Mouse (Mus musculus) lung, adult 2 months (tissue): ENCODE results near the gene Rbfox3.

ENCODE experiments used
- CTCF ChIP-seq: fragments of 200-500 bp; IDR thresholded peaks from 2 replicates; pipeline ENCODE4 v1.5.1; 2011; ENCODE audit warnings: mild to moderate bottlenecking, low read length, control low read depth; ENCODE audit not compliant: insufficient read depth
- POLR2A ChIP-seq: fragments of 200-500 bp; IDR thresholded peaks from 2 replicates; pipeline ENCODE4 v1.6.1; 2011; ENCODE audit warnings: low read depth, mild to moderate bottlenecking, control low read depth, low read length, borderline replicate concordance; ENCODE audit errors: extremely low read depth

- TF ChIP-seq CTCF (no peak), POLR2A (no peak)
Observed at GRCm38 (mm10) chr11:118637718-118638117, 273.7 kb downstream of the Rbfox3 start.
